Mouse (Mus musculus) gastrocnemius, adult 2 months (tissue): ENCODE measurements around the gene Cds2. TPM values are rescaled to one million over a fixed set of nuclear protein-coding genes. Genes with fewer than 3 reads are reported as not detected.

Experiments
- DNase-seq: peaks from one replicate; pipeline ENCODE4 v3.0.0; 2022
- H3K27ac ChIP-seq: fragments of 200-600 bp; 2 replicates; pipeline ENCODE4 v1.8.1; 2022; ENCODE audit warnings: mild to moderate bottlenecking
- H3K4me3 ChIP-seq: fragments of 200-600 bp; 2 replicates; pipeline ENCODE4 v1.8.1; 2022; ENCODE audit warnings: mild to moderate bottlenecking, moderate library complexity
- CTCF ChIP-seq: fragments of 200-600 bp; IDR thresholded peaks from 2 replicates; pipeline ENCODE4 v1.8.1; 2022; ENCODE audit warnings: antibody characterized with exemption, mild to moderate bottlenecking, moderate library complexity
- intact Hi-C: fragments of 180-260 bp; cut with DNase I; formaldehyde crosslinking; loops from one replicate; pipeline ENCODE4 v1.15.1; 2025
- total RNA-seq, 2 experiments: library from RNA; stranded (reverse); gene quantifications; 2 replicates each; pipeline ENCODE4 v1.2.3; 2021

Gene Cds2
- total RNA-seq, 2 experiments from 2014 or later: 13.0 to 17.7 TPM

- no peak for TF ChIP-seq CTCF
- Histone ChIP-seq H3K4me3 (peak within 1 kb of the TSS; percentile 84), H3K27ac (peak within 1 kb of the TSS; percentile 97)
- peak; percentile 98 for DNase-seq
- intact Hi-C loops: no loop called here
Observed at GRCm38 (mm10) chr2:132252542-132253528, 10.1 kb upstream of the Cds2 start, which contains the start of gene Pcna. Gene Pcna (minus strand): TSS chr2:132253314.

DNA sequence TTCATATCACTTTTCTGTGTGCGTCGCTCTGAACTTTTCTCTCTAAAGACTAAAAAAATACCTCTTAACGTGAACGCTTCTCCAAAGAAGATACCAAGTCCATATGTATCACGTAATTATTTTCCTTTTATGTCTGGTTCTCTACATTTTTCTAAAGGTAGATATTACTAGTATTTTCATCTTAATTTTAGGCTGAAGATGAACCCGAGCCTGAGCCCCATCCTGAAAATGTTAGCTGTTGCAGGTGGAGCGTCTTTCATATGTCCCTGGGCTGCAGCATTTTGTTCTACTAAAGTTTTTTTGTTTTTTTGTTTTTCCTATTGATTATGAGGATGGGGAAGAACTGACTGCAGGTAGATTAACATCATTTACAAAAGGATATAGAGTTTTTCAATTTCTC, 9.3 kb upstream of the Cds2 start:
- Histone ChIP-seq H3K4me3 (peak overlapping the region; percentile 84), H3K27ac (peak overlapping the region; percentile 97)
- intact Hi-C loops: no loop called here
- no peak for TF ChIP-seq CTCF
- DNase-seq: no peak

- intact Hi-C loops: no loop called here
- TF ChIP-seq CTCF: no peak
- no peak for DNase-seq
- Histone ChIP-seq H3K27ac (no peak overlapping the region), H3K4me3 (no peak overlapping the region)
Observed at GRCm38 (mm10) chr2:132257350-132258068, 5.4 kb upstream of the Cds2 start.

- Histone ChIP-seq H3K4me3 (no peak overlapping the region), H3K27ac (no peak overlapping the region)
- no peak for TF ChIP-seq CTCF
- DNase-seq: no peak
- intact Hi-C loops: loop anchor here (5.0 kb wide), 1 partner anchor 227 kb away; no protein-coding TSS in a partner anchor
Observed at GRCm38 (mm10) chr2:132260601-132261000, 2.3 kb upstream of the Cds2 start.

DNA sequence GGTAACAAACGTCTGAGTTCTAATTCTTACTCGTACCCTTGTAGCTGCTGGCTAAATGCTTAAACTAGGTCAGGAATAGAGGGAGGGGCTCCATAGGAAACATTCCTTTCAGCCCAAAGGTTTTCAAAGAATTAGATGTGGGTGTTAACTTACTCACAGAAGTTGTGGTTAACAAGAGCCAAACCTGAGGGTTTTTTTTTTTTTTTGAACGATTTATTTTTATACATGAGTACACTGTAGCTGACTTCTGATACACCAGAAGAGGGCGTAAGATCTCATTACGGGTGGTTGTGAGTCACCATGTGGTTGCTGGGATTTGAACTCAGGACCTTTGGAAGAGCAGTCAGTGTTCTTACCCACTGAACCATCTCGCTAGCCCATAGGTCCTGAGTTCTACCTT, 773 bp upstream of the Cds2 start:
- Histone ChIP-seq H3K27ac (no peak overlapping the region; the same call in 1 of the 2 replicates), H3K4me3 (no peak overlapping the region)
- no peak for TF ChIP-seq CTCF
- intact Hi-C loops: loop anchor here (2.0 to 5.0 kb wide), 2 partner anchors 45 to 225 kb away; no protein-coding TSS in a partner anchor
- DNase-seq: no peak

DNA sequence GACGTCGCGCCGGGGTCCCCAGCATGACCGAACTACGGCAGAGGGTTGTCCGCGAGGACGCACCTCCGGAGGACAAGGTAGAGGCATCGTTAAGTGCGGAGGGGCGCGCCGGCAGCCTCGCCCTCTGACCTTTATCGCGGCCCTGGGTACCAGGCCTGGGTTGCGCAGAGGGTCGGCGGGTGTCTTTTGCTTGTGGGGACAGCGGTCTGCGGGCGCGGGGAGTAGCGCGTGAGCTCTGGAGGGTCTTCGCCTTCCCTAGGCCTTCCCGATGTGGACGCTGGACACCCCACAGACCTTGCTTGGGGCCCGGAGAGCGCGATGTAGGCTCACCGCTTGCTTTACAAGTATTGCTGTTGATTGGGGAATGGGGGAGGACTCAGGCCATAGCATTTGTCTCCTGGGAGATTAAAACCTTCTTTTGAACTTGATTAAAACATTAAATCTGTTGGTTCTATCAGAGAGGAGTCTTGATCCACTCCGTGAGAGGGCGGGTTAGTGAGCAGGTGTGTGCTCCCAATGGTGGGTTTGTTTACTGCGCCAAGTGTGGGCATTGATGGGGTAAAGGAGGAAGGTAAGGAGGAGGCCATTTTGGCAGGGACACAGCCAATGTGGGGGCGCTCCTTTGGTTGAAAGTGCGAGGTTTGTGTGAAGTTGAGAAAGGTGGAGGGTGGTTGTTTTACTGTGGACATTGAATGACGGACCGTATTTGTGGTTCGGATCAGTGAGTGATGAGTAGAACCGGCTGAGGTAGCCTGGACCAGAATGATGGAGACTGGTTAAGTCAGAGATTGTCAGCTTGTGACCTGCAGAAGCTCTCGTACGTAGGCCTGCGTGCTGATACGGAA, 695 bp downstream of the Cds2 start:
- peak; percentile 34 for DNase-seq
- no peak for TF ChIP-seq CTCF
- intact Hi-C loops: loop anchor here (2.0 to 5.0 kb wide), 2 partner anchors 43 to 224 kb away; no protein-coding TSS in a partner anchor
- H3K27ac ChIP-seq: peak overlapping the region; percentile 93
- H3K4me3 ChIP-seq: peak overlapping the region; percentile 91

GRCm38 (mm10) chr2:132264266-132264710, 1.3 kb downstream of the Cds2 start:
- TF ChIP-seq CTCF: no peak
- Histone ChIP-seq H3K27ac (peak overlapping the region; percentile 93), H3K4me3 (peak overlapping the region; percentile 91)
- DNase-seq: no peak
- intact Hi-C loops: loop anchor here (5.0 kb wide), 1 partner anchor 223 kb away; no protein-coding TSS in a partner anchor

- intact Hi-C loops: no loop called here
- H3K27ac ChIP-seq: peak overlapping the region; percentile 93
- no peak for DNase-seq
- TF ChIP-seq CTCF: no peak
- H3K4me3 ChIP-seq: no peak overlapping the region; the same call in 1 of the 2 replicates
Observed at GRCm38 (mm10) chr2:132265196-132265595, 2.2 kb downstream of the Cds2 start.

- H3K27ac ChIP-seq: 0 out of 2 replicates have a peak overlapping the region, but pooled peaks have one; percentile 5
- TF ChIP-seq CTCF: no peak
Observed at GRCm38 (mm10) chr2:132266086-132266485, 3.1 kb downstream of the Cds2 start.

GRCm38 (mm10) chr2:132269217-132269616, 6.3 kb downstream of the Cds2 start:
- Histone ChIP-seq H3K4me3 (no peak overlapping the region), H3K27ac (peak overlapping the region; percentile 28; the same call in 1 of the 2 replicates)
- DNase-seq: no peak
- no peak for TF ChIP-seq CTCF
- intact Hi-C loops: no loop called here

More at GRCm38 (mm10) chr2:132266086-132266485, 3.1 kb downstream of the Cds2 start:
- intact Hi-C loops: no loop called here
- H3K4me3 ChIP-seq: no peak overlapping the region
- no peak for DNase-seq

DNA sequence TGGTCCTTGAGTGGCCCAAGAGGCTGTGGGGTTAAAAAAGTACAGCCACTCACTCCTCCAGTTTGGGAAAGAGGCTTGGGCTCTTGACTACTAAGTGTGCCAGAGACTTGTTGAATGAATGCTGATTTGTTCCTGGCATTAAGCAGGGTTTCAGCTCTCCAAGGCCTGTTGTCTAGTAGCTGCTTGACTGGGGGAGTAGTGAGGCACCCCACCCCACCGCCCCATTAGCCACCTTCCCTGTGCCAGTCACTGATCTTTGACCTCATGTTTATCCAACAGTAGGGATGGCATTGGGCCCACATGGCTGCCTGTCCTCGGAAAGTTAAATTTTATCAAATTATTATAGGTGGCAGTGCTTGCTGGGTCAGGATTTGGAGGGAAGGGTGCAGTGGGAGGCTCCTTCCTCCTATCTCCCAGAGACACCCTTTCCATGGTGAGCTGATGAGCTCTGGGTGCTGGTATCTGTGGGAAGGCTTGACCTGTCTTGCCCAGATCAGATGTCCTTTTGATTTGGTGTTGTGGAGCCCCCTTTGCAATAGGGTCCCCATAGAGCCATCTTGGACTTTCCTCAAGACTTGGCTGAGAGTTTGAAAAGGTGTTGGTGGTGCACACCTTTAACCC, 7.5 kb downstream of the Cds2 start:
- Histone ChIP-seq H3K27ac (peak overlapping the region; percentile 12; the same call in 1 of the 2 replicates), H3K4me3 (no peak overlapping the region)
- intact Hi-C loops: no loop called here
- DNase-seq: no peak
- no peak for TF ChIP-seq CTCF
